Mouse (Mus musculus) ES-E14 (cell line): ENCODE measurements at regions not wholly inside any gene's neighbourhood (a gene's known extent, or its start where the extent isn't known, plus 50 kb on each side); places are given as distances from the start of the nearest gene placed in this dataset.

Experiments used
- MAFK ChIP-seq: IDR thresholded peaks from 2 replicates; pipeline ENCODE4 v1.6.1; 2014; ENCODE audit warnings: mild to moderate bottlenecking, low read depth, low read length, inconsistent platforms; ENCODE audit not compliant: insufficient read depth
- ZNF384 ChIP-seq: IDR thresholded peaks from 2 replicates; pipeline ENCODE4 v1.6.1; 2012; ENCODE audit warnings: low read depth, low read length, inconsistent platforms

- TF ChIP-seq ZNF384 (no peak), MAFK (no peak)
Measured at GRCm38 (mm10) chr13:37628391-37629270, 149.6 kb upstream of the Rreb1 start.
